ENCODE assay signal across 13 mouse cellular contexts in the genomic region with DNA sequence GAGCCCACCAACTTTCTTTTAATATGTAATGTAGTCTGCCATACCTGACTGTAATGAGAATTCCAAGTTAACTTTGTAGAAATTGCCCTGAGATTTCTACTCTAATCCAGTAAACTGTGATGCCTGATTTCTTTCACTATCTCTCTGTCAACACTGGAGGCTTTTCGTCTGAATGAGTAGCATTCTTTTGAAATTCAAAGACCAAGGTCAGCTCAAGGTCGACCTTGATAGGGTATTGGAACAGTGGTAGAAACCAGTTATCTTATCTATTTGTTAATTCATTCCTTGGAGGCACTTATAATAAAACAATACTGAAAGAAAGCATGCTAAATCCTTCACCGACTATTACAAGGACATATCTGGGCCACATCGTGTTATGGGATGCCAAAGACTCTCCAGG.
"Had no signal": no experiment of that assay in that cellular context is flagged by ENCODE, and none has a peak within 500 bp of the region (broad histone marks: within the 10 kb centered on the region; RNA-seq: fewer than 3 reads in every experiment).

No protein-coding gene starts in this region.

- ATAC-seq: liver, postnatal 0 days; lung, postnatal 0 days; midbrain, embryonic 13.5 days; midbrain, embryonic 15.5 days had no signal

- DNase-seq: liver, postnatal 0 days; lung, adult 2 months; lung, postnatal 14 days; lung, postnatal 36 days; right cerebral cortex, postnatal 25 days; right cerebral cortex, postnatal 4 days; spleen, adult 18-20 months; thymus, adult 18-20 months; thymus, postnatal 14 days; thymus, postnatal 36 days had no signal
